Mouse (Mus musculus): ENCODE measurements around the gene Tjp3. TPM values are rescaled to one million over a fixed set of nuclear protein-coding genes. Genes with fewer than 3 reads are reported as not detected.

The Tjp3 gene
- polyA plus RNA-seq, 1 experiment from 2014 or later: 29.1 TPM

DNA sequence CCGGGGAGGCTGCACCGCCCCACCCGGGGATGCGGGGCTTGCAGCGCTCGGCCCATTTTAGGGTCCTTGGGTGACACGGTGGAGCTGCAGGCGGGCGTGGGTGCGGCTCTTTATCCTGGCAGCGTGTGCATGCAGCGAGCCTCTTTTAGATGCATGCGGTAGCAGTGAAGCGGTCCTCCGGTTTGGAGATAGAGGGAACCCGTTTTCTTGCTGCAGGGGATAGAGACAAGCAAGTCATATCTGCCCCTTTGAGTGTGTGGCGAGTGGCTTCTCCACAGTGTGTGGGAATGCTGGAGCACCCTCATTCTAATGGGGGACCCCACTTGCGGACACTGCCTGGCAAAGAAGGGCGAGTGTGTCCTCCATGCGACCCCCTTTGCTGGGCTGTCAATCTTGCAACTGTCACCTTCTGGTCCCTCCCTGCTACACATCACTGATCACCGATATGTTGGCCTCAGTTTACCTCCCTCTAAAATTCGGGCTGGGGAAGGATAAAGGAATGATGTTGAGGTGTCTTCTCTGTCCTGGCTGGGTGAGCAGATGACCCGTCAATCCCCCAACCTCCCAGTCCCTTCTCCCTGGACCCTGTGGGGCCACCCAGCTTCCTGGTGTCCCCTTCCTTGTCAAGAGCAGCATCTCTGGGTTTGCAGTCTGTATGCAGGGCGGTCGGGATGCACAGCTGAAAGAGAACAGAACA lies 2.1 kb upstream of the Tjp3 start:
- 3% methylated on average over 25 of the region's 25 CpGs for WGBS
- Histone ChIP-seq H3K9me3 (replicated peaks; ENCODE audit: control insufficient read depth, low read length) (no peaks in the 10 kb centered on the region), H3K4me3 (replicated peaks; ENCODE audit: low read length) (peak overlapping the region; percentile 91), H3K4me1 (ENCODE audit: control insufficient read depth, insufficient read depth, low read length) (peaks cover 36% of the 10 kb centered on the region), H3K4me2 (ENCODE audit: low read depth, low read length) (peak overlapping the region; percentile 97), H3K27me3 (ENCODE audit: control insufficient read depth, insufficient read depth, low read length) (no peaks in the 10 kb centered on the region), H3K27ac (ENCODE audit: low read length) (peak overlapping the region; percentile 87), H3K36me3 (ENCODE audit: control insufficient read depth, insufficient read depth, low read length) (no peaks in the 10 kb centered on the region), H3K9ac (ENCODE audit: low read length) (peak overlapping the region; percentile 86)
- ATAC-seq (ENCODE audit: insufficient read depth, low FRiP score): no peak

DNA sequence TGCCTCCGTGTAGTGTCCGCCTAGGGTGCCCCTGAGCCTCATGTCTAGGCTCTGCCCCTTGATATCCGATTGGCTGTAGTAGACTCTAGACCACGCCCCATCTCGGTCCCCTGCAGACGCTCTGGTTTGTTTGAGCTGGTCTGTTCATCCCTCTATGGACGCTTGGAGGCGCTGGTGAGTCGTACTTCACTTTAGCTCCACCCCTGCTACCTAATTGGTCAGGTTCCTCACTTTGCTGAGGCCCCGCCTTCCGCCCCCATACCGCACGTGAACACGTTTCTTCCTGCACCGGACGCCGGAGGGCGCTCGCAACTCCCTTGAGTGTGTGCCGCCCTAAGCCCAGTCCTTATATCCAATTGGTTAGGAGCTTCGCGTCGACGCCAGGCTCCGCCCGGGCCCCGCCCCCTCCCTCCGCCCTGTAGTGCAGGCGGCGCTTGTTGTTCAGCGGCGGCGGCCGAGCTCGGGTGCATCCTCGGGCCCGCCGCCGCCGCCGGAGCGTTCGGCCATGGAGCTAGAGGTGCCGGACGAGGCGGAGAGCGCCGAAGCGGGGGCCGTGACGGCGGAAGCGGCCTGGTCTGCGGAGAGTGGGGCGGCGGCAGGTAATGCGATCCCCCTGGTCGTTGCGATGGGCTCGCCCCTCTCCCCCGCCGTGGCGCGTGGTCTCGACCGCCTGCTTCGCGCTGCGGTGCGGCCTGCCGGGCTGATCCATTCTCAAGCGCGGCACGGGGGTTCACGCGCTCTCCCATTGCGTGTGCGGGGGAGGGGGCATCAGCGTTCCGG lies 1.4 kb upstream of the Tjp3 start, which contains the start of gene Pip5k1c:
Gene Pip5k1c (plus strand): TSS at position 410 of the 780 bp plus-strand sequence.
- Histone ChIP-seq H3K27ac (ENCODE audit: low read length) (peak within 1 kb of the TSS; percentile 94), H3K9ac (ENCODE audit: low read length) (peak within 1 kb of the TSS; percentile 86), H3K27me3 (ENCODE audit: control insufficient read depth, insufficient read depth, low read length) (no peaks in the 10 kb centered on the region), H3K9me3 (replicated peaks; ENCODE audit: control insufficient read depth, low read length) (no peaks in the 10 kb centered on the region), H3K4me1 (ENCODE audit: control insufficient read depth, insufficient read depth, low read length) (peaks cover 42% of the 10 kb centered on the region), H3K4me2 (ENCODE audit: low read depth, low read length) (peak within 1 kb of the TSS; percentile 97), H3K36me3 (ENCODE audit: control insufficient read depth, insufficient read depth, low read length) (no peaks in the 10 kb centered on the region), H3K4me3 (replicated peaks; ENCODE audit: low read length) (peak within 1 kb of the TSS; percentile 91)
- ATAC-seq (ENCODE audit: insufficient read depth, low FRiP score): peak; percentile 92
- WGBS: 1% methylated on average over 77 of the region's 80 CpGs

DNA sequence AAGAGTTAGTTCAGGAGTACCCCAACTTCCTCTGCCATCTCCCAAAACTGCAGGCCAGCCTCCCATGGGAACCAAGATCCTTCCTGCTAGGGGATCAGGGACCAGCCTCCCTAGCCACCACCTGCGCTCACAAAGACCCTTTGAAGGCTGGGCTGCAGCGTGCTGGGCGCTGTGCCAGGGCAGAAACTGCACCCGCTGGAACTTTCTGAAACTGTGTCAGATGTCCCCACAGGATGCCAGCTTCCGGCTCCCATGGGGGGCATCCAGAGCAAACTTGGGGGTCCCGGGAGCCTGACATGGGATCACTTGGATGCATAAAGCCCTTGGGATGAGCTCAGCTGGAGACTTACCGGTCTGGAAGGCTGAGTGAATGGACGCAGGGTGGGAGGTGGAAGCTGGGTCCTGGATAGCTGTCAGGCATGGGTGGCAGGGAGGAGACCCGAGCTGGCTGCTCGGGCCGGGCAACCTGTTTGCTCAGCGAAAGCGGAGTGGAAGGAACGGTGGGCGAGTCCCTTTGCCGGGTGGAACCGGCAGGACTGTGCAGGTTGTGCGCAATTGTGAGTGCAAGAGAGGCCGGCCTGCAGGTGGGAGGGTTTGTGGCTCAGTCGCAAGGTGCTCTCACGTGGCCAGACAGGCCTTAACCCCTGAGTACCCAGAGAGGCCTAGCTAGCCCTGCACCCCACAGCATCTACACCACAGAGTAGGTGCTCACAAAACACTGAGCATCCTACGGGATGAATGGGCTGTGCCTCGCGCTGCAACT lies 502 bp downstream of the Tjp3 start:
- H3K9me3 ChIP-seq (replicated peaks; ENCODE audit: control insufficient read depth, low read length): no peaks in the 10 kb centered on the region
- H3K27ac ChIP-seq (ENCODE audit: low read length): peak overlapping the region; percentile 94
- peak; percentile 15; the same call in 1 of the 2 replicates for ATAC-seq (ENCODE audit: insufficient read depth, low FRiP score)
- H3K27me3 ChIP-seq (ENCODE audit: control insufficient read depth, insufficient read depth, low read length): no peaks in the 10 kb centered on the region
- 15% methylated on average over 24 of the region's 24 CpGs for WGBS
- peak overlapping the region; percentile 66 for H3K9ac ChIP-seq (ENCODE audit: low read length)
- H3K4me3 ChIP-seq (replicated peaks; ENCODE audit: low read length): peak overlapping the region; percentile 47
- no peaks in the 10 kb centered on the region for H3K36me3 ChIP-seq (ENCODE audit: control insufficient read depth, insufficient read depth, low read length)
- H3K4me2 ChIP-seq (ENCODE audit: low read depth, low read length): peak overlapping the region; percentile 45
- H3K4me1 ChIP-seq (ENCODE audit: control insufficient read depth, insufficient read depth, low read length): peaks cover 40% of the 10 kb centered on the region

DNA sequence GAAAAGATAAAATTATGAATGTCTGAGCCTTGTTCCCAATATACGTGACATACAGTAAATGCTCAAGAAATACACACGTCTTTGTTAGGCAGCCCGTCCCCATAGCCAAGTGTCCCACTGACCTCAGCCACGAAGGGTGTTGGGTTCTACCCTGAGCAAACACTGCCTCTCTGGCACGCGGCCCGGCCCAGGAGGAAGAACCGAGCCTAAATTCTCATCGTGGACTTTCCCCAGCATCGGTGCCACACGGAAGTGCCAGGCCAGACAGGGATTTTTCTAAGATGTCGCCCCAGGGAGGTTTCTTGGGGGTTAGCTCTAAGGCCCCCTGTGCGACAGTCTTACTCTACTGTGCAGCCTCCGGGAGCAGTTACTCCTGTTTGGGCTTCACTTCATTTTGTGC lies 1.6 kb downstream of the Tjp3 start:
- ATAC-seq (ENCODE audit: insufficient read depth, low FRiP score): no peak
- Histone ChIP-seq H3K36me3 (ENCODE audit: control insufficient read depth, insufficient read depth, low read length) (no peaks in the 10 kb centered on the region), H3K9ac (ENCODE audit: low read length) (peak overlapping the region; percentile 66), H3K4me3 (replicated peaks; ENCODE audit: low read length) (peak overlapping the region; percentile 47), H3K9me3 (replicated peaks; ENCODE audit: control insufficient read depth, low read length) (no peaks in the 10 kb centered on the region), H3K4me1 (ENCODE audit: control insufficient read depth, insufficient read depth, low read length) (peaks cover 40% of the 10 kb centered on the region), H3K4me2 (ENCODE audit: low read depth, low read length) (peak overlapping the region; percentile 45), H3K27me3 (ENCODE audit: control insufficient read depth, insufficient read depth, low read length) (peaks cover 7% of the 10 kb centered on the region), H3K27ac (ENCODE audit: low read length) (peak overlapping the region; percentile 94)
- WGBS: 41% methylated on average over 14 of the region's 14 CpGs

DNA sequence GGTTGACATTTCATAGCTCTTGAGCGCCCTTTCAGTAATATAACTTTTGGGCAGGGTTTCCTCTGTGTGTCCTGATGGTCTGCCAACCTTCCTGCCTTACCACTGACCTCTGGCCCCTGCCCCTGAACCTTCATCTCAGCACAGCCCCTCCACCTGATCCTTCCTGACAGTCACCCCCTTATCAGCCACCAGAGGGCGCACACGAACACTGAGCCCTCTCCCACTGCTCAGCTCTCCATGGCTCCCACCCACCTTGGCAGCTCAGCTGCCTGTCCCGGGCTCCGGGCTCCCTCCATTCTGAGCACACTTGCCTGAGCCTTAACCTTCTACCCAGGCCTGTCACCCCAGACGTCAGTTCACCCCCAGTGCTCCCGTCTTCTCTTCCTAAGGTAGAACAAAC lies 2.1 kb downstream of the Tjp3 start:
- ATAC-seq (ENCODE audit: insufficient read depth, low FRiP score): no peak
- peaks cover 39% of the 10 kb centered on the region for H3K4me1 ChIP-seq (ENCODE audit: control insufficient read depth, insufficient read depth, low read length)
- peak overlapping the region; percentile 94 for H3K27ac ChIP-seq (ENCODE audit: low read length)
- H3K36me3 ChIP-seq (ENCODE audit: control insufficient read depth, insufficient read depth, low read length): no peaks in the 10 kb centered on the region
- H3K9ac ChIP-seq (ENCODE audit: low read length): peak overlapping the region; percentile 66
- H3K9me3 ChIP-seq (replicated peaks; ENCODE audit: control insufficient read depth, low read length): no peaks in the 10 kb centered on the region
- under 1% methylated on average over 7 of the region's 7 CpGs for WGBS
- H3K4me2 ChIP-seq (ENCODE audit: low read depth, low read length): peak overlapping the region; percentile 45
- peaks cover 12% of the 10 kb centered on the region for H3K27me3 ChIP-seq (ENCODE audit: control insufficient read depth, insufficient read depth, low read length)
- peak overlapping the region; percentile 47 for H3K4me3 ChIP-seq (replicated peaks; ENCODE audit: low read length)

DNA sequence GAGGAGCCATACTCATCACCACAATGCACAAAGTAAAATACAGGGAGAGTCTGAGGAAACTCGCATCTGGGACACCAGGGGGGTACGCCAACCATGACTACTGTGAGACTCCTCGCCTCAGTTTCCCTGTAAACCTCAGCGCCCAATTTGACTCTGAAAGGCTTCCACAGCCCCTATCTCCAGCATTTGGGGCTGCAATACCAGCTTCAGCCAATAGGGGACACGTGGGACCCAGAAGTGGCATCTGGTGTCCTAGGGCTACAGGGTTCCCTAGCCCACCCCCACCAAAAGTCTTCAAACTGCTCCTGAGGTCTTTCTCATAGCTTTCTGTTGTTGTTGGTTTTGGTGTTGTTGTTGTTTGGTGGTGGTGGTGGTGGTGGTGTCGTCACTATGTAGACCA lies 2.8 kb downstream of the Tjp3 start:
- Histone ChIP-seq H3K9me3 (replicated peaks; ENCODE audit: control insufficient read depth, low read length) (no peaks in the 10 kb centered on the region), H3K4me2 (ENCODE audit: low read depth, low read length) (peak overlapping the region; percentile 25; the same call in 1 of the 2 replicates), H3K4me1 (ENCODE audit: control insufficient read depth, insufficient read depth, low read length) (peaks cover 36% of the 10 kb centered on the region), H3K27ac (ENCODE audit: low read length) (no peak overlapping the region), H3K4me3 (replicated peaks; ENCODE audit: low read length) (no peak overlapping the region), H3K9ac (ENCODE audit: low read length) (no peak overlapping the region), H3K27me3 (ENCODE audit: control insufficient read depth, insufficient read depth, low read length) (peaks cover 14% of the 10 kb centered on the region), H3K36me3 (ENCODE audit: control insufficient read depth, insufficient read depth, low read length) (no peaks in the 10 kb centered on the region)
- no peak for ATAC-seq (ENCODE audit: insufficient read depth, low FRiP score)
- 30% methylated on average over 6 of the region's 6 CpGs for WGBS

DNA sequence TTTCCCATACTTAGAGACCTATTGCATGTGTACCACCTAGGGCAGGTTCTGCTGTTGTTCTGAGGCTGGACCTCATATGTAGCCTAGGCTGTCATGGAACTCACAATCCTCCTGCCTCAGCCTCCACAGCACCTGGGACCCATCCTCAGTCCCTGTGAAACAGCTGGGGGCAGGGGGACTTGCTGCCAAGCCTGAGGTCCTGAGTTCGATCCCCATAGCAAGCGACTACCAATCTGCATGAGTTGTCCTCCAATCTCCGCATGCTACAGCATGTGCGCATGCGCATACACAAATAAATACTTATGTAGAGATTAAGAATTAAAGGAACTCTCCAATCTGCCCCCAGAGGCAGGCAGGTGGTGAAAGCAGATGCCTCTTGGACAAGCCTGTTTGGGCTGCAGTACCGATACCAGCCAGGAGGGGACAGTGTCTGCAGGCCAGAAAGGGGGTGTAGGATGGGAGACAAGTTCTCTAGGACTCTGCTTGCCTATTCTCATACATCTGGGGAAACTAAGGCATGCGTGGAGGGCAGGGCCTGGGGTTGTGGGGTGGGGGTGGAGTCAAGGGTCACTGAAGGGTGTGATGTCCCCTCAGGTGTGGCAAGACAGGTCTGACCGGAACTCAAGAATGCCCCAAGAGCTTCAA lies 3.7 kb downstream of the Tjp3 start:
- no peak for ATAC-seq (ENCODE audit: insufficient read depth, low FRiP score)
- H3K27ac ChIP-seq (ENCODE audit: low read length): peak overlapping the region; percentile 84; the same call in 1 of the 2 replicates
- peak overlapping the region; percentile 10; the same call in 1 of the 2 replicates for H3K9ac ChIP-seq (ENCODE audit: low read length)
- H3K9me3 ChIP-seq (replicated peaks; ENCODE audit: control insufficient read depth, low read length): no peaks in the 10 kb centered on the region
- no peak overlapping the region for H3K4me3 ChIP-seq (replicated peaks; ENCODE audit: low read length)
- 58% methylated on average over 8 of the region's 8 CpGs for WGBS
- peaks cover 14% of the 10 kb centered on the region for H3K27me3 ChIP-seq (ENCODE audit: control insufficient read depth, insufficient read depth, low read length)
- H3K36me3 ChIP-seq (ENCODE audit: control insufficient read depth, insufficient read depth, low read length): no peaks in the 10 kb centered on the region
- 0 out of 2 replicates have a peak overlapping the region, but pooled peaks have one; percentile 25 for H3K4me2 ChIP-seq (ENCODE audit: low read depth, low read length)
- H3K4me1 ChIP-seq (ENCODE audit: control insufficient read depth, insufficient read depth, low read length): peaks cover 35% of the 10 kb centered on the region

DNA sequence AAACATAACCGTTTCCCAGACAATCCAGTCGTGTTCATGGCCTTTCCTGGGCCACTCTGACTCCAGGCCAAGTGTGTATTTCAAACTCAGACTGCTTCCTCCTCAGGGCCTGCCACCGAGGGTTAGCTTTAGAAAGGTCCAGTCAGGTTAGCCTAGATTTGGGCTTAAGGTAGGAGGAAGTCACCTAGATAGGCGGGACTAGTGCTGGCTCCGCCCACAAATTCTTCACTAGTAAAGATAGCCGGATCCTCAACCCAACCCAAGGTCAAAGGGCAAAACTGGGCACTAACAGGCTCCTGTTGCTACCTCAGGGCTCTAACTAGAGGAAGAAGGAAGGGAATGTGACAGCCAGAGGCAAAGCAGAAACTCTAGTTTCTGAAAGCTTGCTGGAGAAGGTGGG lies 4.8 kb downstream of the Tjp3 start:
- Histone ChIP-seq H3K4me1 (ENCODE audit: control insufficient read depth, insufficient read depth, low read length) (peaks cover 35% of the 10 kb centered on the region), H3K9me3 (replicated peaks; ENCODE audit: control insufficient read depth, low read length) (no peaks in the 10 kb centered on the region), H3K27ac (ENCODE audit: low read length) (peak overlapping the region; percentile 84), H3K36me3 (ENCODE audit: control insufficient read depth, insufficient read depth, low read length) (no peaks in the 10 kb centered on the region), H3K4me2 (ENCODE audit: low read depth, low read length) (peak overlapping the region; percentile 62; the same call in 1 of the 2 replicates), H3K9ac (ENCODE audit: low read length) (peak overlapping the region; percentile 67), H3K27me3 (ENCODE audit: control insufficient read depth, insufficient read depth, low read length) (peaks cover 14% of the 10 kb centered on the region), H3K4me3 (replicated peaks; ENCODE audit: low read length) (no peak overlapping the region)
- WGBS: 24% methylated on average over 6 of the region's 6 CpGs
- no peak for ATAC-seq (ENCODE audit: insufficient read depth, low FRiP score)
